Mouse (Mus musculus) ES-Bruce4 (cell line): ENCODE data around the gene Kalrn.

Experiments
- CTCF ChIP-seq: IDR thresholded peaks from one replicate; pipeline ENCODE4 v1.8.1; 2011; ENCODE audit warnings: low read depth, low read length
- EP300 ChIP-seq: IDR thresholded peaks from 2 replicates; pipeline ENCODE4 v1.6.1; 2011; ENCODE audit warnings: low read depth, low read length; ENCODE audit not compliant: insufficient read depth
- POLR2A ChIP-seq: IDR thresholded peaks from one replicate; pipeline ENCODE4 v1.8.1; 2011; ENCODE audit warnings: low read length; ENCODE audit not compliant: insufficient read depth

DNA sequence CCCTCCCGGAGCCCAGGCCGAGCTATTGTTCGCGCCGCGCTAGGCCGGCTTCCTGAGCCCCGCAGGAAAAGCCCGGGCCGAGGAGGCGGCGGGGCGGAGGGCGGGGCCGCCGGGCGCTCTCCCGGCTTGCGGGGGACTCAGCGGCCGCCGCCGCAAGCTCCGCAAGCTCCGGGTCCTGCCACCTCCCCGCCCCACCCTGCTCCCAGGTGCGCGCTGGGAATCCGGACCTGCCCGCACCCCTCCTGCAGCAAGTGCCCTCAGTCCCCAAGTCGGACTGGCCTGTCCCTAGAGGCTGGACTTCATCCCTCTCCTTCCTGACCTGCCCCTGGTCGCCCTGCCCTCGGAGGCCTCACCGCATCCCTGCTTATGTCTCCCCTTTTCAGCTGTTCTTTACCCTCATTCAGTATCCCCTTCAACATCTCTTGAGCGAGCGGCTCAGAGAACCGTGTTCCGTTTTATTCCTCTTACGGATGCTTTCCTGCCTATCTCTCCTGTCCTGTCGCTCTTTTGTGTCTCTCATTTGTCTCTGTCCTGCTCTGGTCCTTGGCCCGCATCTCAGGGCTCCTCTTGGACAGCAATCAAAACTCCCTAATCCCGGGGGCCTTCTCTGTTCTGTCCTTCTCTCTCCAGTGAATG, 642 bp upstream of the Kalrn start:
- TF ChIP-seq CTCF (no peak), POLR2A (no peak), EP300 (no peak)
